Mouse (Mus musculus) lung, postnatal 0 days (tissue): ENCODE data around the gene Ndufaf8. TPM values are rescaled to one million over a fixed set of nuclear protein-coding genes. Genes with fewer than 3 reads are reported as not detected.
A peak's percentile ranks its signal among the peaks of the same experiment; 100 is the strongest.

Source experiments
- ATAC-seq: fragments of 200-750 bp; cut with Nextera tagmentation; 2 replicates; pipeline ENCODE4 v1.8.0; 2017; ENCODE audit warnings: moderate library complexity
- DNase-seq: peaks from one replicate; pipeline ENCODE4 v3.0.0-alpha.2; 2016; ENCODE audit warnings: low spot score
- H3K27ac ChIP-seq: fragments of 300-500 bp; sonication (generic); 2 replicates; pipeline ENCODE4 v1.5.1; 2014; ENCODE audit warnings: antibody characterized with exemption, mild to moderate bottlenecking, low read length, mixed read lengths
- H3K27me3 ChIP-seq: fragments of 300-500 bp; sonication (generic); replicated peaks from 2 replicates; pipeline ENCODE4 v1.6.1; 2014; ENCODE audit warnings: low read length, mixed read lengths; ENCODE audit not compliant: insufficient read depth
- H3K36me3 ChIP-seq: fragments of 300-500 bp; sonication (generic); 2 replicates; pipeline ENCODE4 v1.6.1; 2014; ENCODE audit warnings: low read length, mixed read lengths; ENCODE audit not compliant: insufficient read depth
- H3K4me1 ChIP-seq: fragments of 300-500 bp; sonication (generic); 2 replicates; pipeline ENCODE4 v1.6.1; 2014; ENCODE audit warnings: antibody characterized with exemption, low read depth, low read length, mixed read lengths; ENCODE audit not compliant: insufficient read depth
- H3K4me2 ChIP-seq: fragments of 300-500 bp; sonication (generic); replicated peaks from 2 replicates; pipeline ENCODE4 v1.6.1; 2014; ENCODE audit warnings: low read depth, mild to moderate bottlenecking, low read length, moderate library complexity, mixed read lengths
- H3K4me3 ChIP-seq: fragments of 300-500 bp; sonication (generic); 2 replicates; pipeline ENCODE4 v1.5.1; 2014; ENCODE audit warnings: low read depth, low read length
- H3K9ac ChIP-seq: fragments of 300-500 bp; sonication (generic); replicated peaks from 2 replicates; pipeline ENCODE4 v1.6.1; 2014; ENCODE audit warnings: low read depth, mild to moderate bottlenecking
- H3K9me3 ChIP-seq: fragments of 300-500 bp; sonication (generic); 2 replicates; pipeline ENCODE4 v1.6.1; 2016; ENCODE audit warnings: low read length, mixed read lengths
- CTCF ChIP-seq: IDR thresholded peaks from 2 replicates; pipeline ENCODE4 v1.5.1; 2016; ENCODE audit warnings: antibody characterized with exemption, mild to moderate bottlenecking
- EP300 ChIP-seq: IDR thresholded peaks from 2 replicates; pipeline ENCODE4 v1.6.1; 2016; ENCODE audit warnings: antibody characterized with exemption, mild to moderate bottlenecking, control low read depth
- WGBS: fragments of 180-500 bp; shearing (Covaris S2); extraction: QIAGEN DNeasy Blood & Tissue Kit; methylation state at CpG from one replicate; pipeline ENCODE4 v1.1.7; 2014; 5-methylcytosine and 5-hydroxymethylcytosine counted together
- polyA plus RNA-seq: library from polyadenylated mRNA; unstranded; fragments of >200 nt; fragmentation: Nextera tagmentation; extraction: Ambion mirVana; gene quantifications from 2 replicates; pipeline ENCODE4 v1.2.1, GENCODE M21; 2015

The Ndufaf8 gene
- polyA plus RNA-seq, 1 experiment from 2014 or later, result 76.9 TPM

- no peak overlapping the region for H3K4me2 ChIP-seq
- peaks cover 6% of the 10 kb centered on the region; the same call in 1 of the 2 replicates for H3K4me1 ChIP-seq
- no peak overlapping the region for H3K27ac ChIP-seq
- no peak for TF ChIP-seq EP300
- peak; percentile 96 for TF ChIP-seq CTCF
- ATAC-seq (no peak), DNase-seq (peak; percentile 54)
- H3K9ac ChIP-seq, result no peak overlapping the region
- peaks cover 25% of the 10 kb centered on the region for H3K36me3 ChIP-seq
- 13% methylated on average over 2 of the region's 2 CpGs for WGBS
- no peak overlapping the region for H3K4me3 ChIP-seq
- H3K9me3 ChIP-seq, result no peaks in the 10 kb centered on the region
- H3K27me3 ChIP-seq, result no peaks in the 10 kb centered on the region
Observed at GRCm38 (mm10) chr11:120111033-120111432, 12.3 kb downstream of the Ndufaf8 start.

- H3K27ac ChIP-seq, result no peak overlapping the region
- DNase-seq (peak; percentile 59), ATAC-seq (peak; percentile 60; the same call in 1 of the 2 replicates)
- TF ChIP-seq CTCF (no peak), EP300 (no peak)
- H3K36me3 ChIP-seq, result peaks cover 24% of the 10 kb centered on the region
- no peak overlapping the region for H3K4me2 ChIP-seq
- H3K4me3 ChIP-seq, result no peak overlapping the region
- no peak overlapping the region for H3K9ac ChIP-seq
- no peaks in the 10 kb centered on the region for H3K9me3 ChIP-seq
- peaks cover 6% of the 10 kb centered on the region; the same call in 1 of the 2 replicates for H3K4me1 ChIP-seq
- WGBS, result 87% methylated on average over 4 of the region's 4 CpGs
- no peaks in the 10 kb centered on the region for H3K27me3 ChIP-seq
Observed at GRCm38 (mm10) chr11:120112136-120112535, 13.4 kb downstream of the Ndufaf8 start.

- H3K9me3 ChIP-seq, result no peaks in the 10 kb centered on the region
- H3K4me2 ChIP-seq, result no peak overlapping the region
- H3K36me3 ChIP-seq, result peaks cover 27% of the 10 kb centered on the region
- H3K27me3 ChIP-seq, result no peaks in the 10 kb centered on the region
- TF ChIP-seq EP300, result no peak
- TF ChIP-seq CTCF, result no peak
- DNase-seq (no peak), ATAC-seq (no peak)
- peaks cover 6% of the 10 kb centered on the region; the same call in 1 of the 2 replicates for H3K4me1 ChIP-seq
- no peak overlapping the region for H3K9ac ChIP-seq
- H3K27ac ChIP-seq, result no peak overlapping the region
- no peak overlapping the region for H3K4me3 ChIP-seq
- 93% methylated on average over 21 of the region's 21 CpGs for WGBS
Observed at GRCm38 (mm10) chr11:120114488-120115215, 15.9 kb downstream of the Ndufaf8 start.

- no peaks in the 10 kb centered on the region for H3K9me3 ChIP-seq
- H3K4me2 ChIP-seq, result no peak overlapping the region
- DNase-seq (no peak), ATAC-seq (no peak)
- no peak overlapping the region for H3K27ac ChIP-seq
- H3K36me3 ChIP-seq, result peaks cover 20% of the 10 kb centered on the region
- no peaks in the 10 kb centered on the region for H3K27me3 ChIP-seq
- WGBS, result 76% methylated on average over 2 of the region's 2 CpGs
- no peak for TF ChIP-seq EP300
- no peak for TF ChIP-seq CTCF
- no peak overlapping the region for H3K4me3 ChIP-seq
- H3K9ac ChIP-seq, result no peak overlapping the region
- H3K4me1 ChIP-seq, result peaks cover 4% of the 10 kb centered on the region; the same call in 1 of the 2 replicates
Observed at GRCm38 (mm10) chr11:120117626-120118025, 18.9 kb downstream of the Ndufaf8 start.

GRCm38 (mm10) chr11:120119108-120119507 lies 20.4 kb downstream of the Ndufaf8 start:
- WGBS, result 92% methylated on average over 7 of the region's 7 CpGs
- DNase-seq, result no peak
- Histone ChIP-seq H3K9me3 (no peaks in the 10 kb centered on the region), H3K27me3 (no peaks in the 10 kb centered on the region), H3K36me3 (peaks cover 20% of the 10 kb centered on the region), H3K4me3 (no peak overlapping the region), H3K4me1 (no peaks in the 10 kb centered on the region), H3K4me2 (no peak overlapping the region), H3K9ac (no peak overlapping the region), H3K27ac (no peak overlapping the region)
- ATAC-seq, result no peak
- TF ChIP-seq EP300 (no peak), CTCF (no peak)

- H3K27me3 ChIP-seq, result no peaks in the 10 kb centered on the region
- H3K4me2 ChIP-seq, result no peak overlapping the region
- H3K4me3 ChIP-seq, result no peak overlapping the region
- no peak overlapping the region for H3K27ac ChIP-seq
- ATAC-seq (no peak), DNase-seq (no peak)
- WGBS, result 78% methylated on average over 10 of the region's 10 CpGs
- peaks cover 17% of the 10 kb centered on the region for H3K36me3 ChIP-seq
- no peak overlapping the region for H3K9ac ChIP-seq
- TF ChIP-seq CTCF (no peak), EP300 (no peak)
- no peaks in the 10 kb centered on the region for H3K9me3 ChIP-seq
- no peaks in the 10 kb centered on the region for H3K4me1 ChIP-seq
Observed at GRCm38 (mm10) chr11:120119936-120120541, 21.3 kb downstream of the Ndufaf8 start.
